18 mouse cellular contexts compared by ENCODE assay signal in the genomic region with DNA sequence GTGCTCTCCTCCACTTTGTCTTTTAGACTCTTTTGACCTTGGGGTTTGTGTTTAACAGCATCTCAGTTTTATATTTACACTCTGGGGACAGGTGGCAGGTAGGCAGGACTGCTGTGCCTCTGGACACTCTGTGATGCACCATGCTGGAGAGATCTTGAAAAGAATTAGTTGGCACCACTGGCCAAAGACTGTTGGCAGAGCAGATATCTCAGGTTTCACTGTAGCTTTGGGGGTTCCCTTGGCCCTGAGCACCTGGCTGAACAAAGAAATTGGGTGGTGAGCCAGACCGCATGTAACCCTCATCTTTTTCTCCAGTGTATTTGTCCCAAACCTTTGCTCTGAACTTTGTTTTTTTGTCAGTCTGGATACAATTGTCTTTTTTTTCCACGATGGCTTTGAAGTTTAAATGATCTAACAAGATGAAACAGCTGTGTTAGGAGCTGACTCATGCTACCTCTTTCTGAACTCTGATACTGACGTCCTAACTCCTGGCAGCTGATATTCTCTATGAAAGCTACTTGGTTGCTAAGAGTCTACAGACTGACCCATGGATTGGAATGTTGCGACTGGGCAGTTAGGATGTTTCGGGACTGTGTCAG.
DNase-seq lines count a peak whose midpoint lies in the region; TF ChIP-seq lines count a peak whose summit lies in the region.
"Had no signal": no experiment of that assay in that cellular context is flagged by ENCODE, and none has a peak within 500 bp of the region (broad histone marks: within the 10 kb centered on the region; RNA-seq: fewer than 3 reads in every experiment).

No protein-coding gene starts in this region.

- H3K27me3 ChIP-seq in cerebellum, adult 2 months (ENCODE audit: control insufficient read depth, insufficient read depth, low read length), result no peaks in the 10 kb centered on the region
- H3K27me3 ChIP-seq: CH12.LX; forebrain, embryonic 13.5 days; hindbrain, embryonic 12.5 days; hindbrain, embryonic 15.5 days had no signal

- 74% methylated on average over 5 of the region's 5 CpGs for WGBS in cerebellum, adult 2 months

- H3K4me1 ChIP-seq in cerebellum, adult 2 months (ENCODE audit: control insufficient read depth, insufficient read depth, low read length), result peaks cover 20% of the 10 kb centered on the region

- TF ChIP-seq POLR2A in cerebellum, adult 2 months (IDR thresholded peaks at IDR 0.05; ENCODE audit: borderline replicate concordance, insufficient read depth, low read length), result no peak

- DNase-seq in adrenal gland, adult 8-10 months, result peak; percentile 3
- DNase-seq in adrenal gland, postnatal 14 days, result no peak
- DNase-seq in cerebellum, adult 2 months, result peak; percentile 30 to 54
- no peak for DNase-seq in cerebellum, postnatal 4 days (ENCODE audit: low spot score in 2 of 2)
- DNase-seq in cerebellum, adult 9-11 months, result peak; percentile 29
- DNase-seq in cerebellum, postnatal 36 days, result no peak
- peak; percentile 54 for DNase-seq in brain, adult 2 months (ENCODE audit: low read depth, low spot score)
- DNase-seq: adrenal gland, postnatal 10 days; B cell, adult 2 months; gastrocnemius, adult 2 months; gastrocnemius, postnatal 14 days; heart, adult 11 months; kidney, adult 2 months had no signal

- no peak overlapping the region for H3K27ac ChIP-seq in cerebellum, adult 2 months (ENCODE audit: insufficient read depth, low read length)
- H3K27ac ChIP-seq: forebrain, embryonic 10.5 days; forebrain, embryonic 13.5 days; gastrocnemius, adult 2 months; hindbrain, embryonic 12.5 days; hindbrain, embryonic 15.5 days had no signal

- no peak overlapping the region for H3K4me3 ChIP-seq in cerebellum, adult 2 months (replicated peaks; ENCODE audit: insufficient read depth, low read depth, low read length)
- H3K4me3 ChIP-seq: forebrain, embryonic 10.5 days; forebrain, embryonic 13.5 days; gastrocnemius, adult 2 months; hindbrain, embryonic 12.5 days; hindbrain, embryonic 15.5 days had no signal

- TF ChIP-seq CTCF in cerebellum, adult 2 months (IDR thresholded peaks at IDR 0.05; ENCODE audit: borderline replicate concordance, insufficient read depth, low read depth, low read length), result no peak

Comparison
In these comparisons a context has a peak if more than half of its experiments do, and no peak if none do; other contexts are left out.
1. DNase-seq: peak in adrenal gland, adult 8-10 months (single experiment), cerebellum, adult 2 months (2 of 2), cerebellum, adult 9-11 months (single experiment) and brain, adult 2 months (single experiment); none in adrenal gland, postnatal 14 days (single experiment), cerebellum, postnatal 4 days (0 of 2) and cerebellum, postnatal 36 days (0 of 2).